Mouse (Mus musculus) CD4-positive, CD25-positive, alpha-beta regulatory T cell (primary cell): ENCODE measurements around the gene Immp1l. TPM values are rescaled to one million over a fixed set of nuclear protein-coding genes. Genes with fewer than 3 reads are reported as not detected.

Experiments
- polyA plus RNA-seq: library from polyadenylated mRNA; unstranded; fragments of 100-300 nt; shearing (Covaris generic); gene quantifications from one replicate; pipeline ENCODE4 v1.2.1, GENCODE M21; 2017

Immp1l gene
- 76.0 TPM for polyA plus RNA-seq

GRCm38 (mm10) chr2:105903896-105904756, at the start of gene Immp1l, which contains the start of gene Elp4:
Gene Immp1l, plus strand, starts transcription at chr2:105904638.
Gene Elp4, minus strand, starts transcription at chr2:105904564.

GRCm38 (mm10) chr2:106002835-106003739, 98.6 kb downstream of the Immp1l start, which contains the start of gene Dnajc24:
Gene Dnajc24, minus strand, starts transcription at chr2:106003549.

Other genes starting within 250 kb of the Immp1l start
- 0.43 TPM for gene Pax6, start 235.7 kb upstream of the Immp1l start, polyA plus RNA-seq
- gene Elp4, start 74 bp upstream of the Immp1l start, polyA plus RNA-seq = 21.3 TPM
- gene Dnajc24, start 98.9 kb downstream of the Immp1l start, polyA plus RNA-seq = 46.5 TPM